Mouse (Mus musculus): ENCODE measurements at regions not wholly inside any gene's neighbourhood (a gene's known extent, or its start where the extent isn't known, plus 50 kb on each side); places are given as distances from the start of the nearest gene placed in this dataset.
"Not testable (repeated sequence)": the region's sequence is repeated elsewhere in the genome, so short reads cannot be mapped to it uniquely, and the experiment has no call there.

DNA sequence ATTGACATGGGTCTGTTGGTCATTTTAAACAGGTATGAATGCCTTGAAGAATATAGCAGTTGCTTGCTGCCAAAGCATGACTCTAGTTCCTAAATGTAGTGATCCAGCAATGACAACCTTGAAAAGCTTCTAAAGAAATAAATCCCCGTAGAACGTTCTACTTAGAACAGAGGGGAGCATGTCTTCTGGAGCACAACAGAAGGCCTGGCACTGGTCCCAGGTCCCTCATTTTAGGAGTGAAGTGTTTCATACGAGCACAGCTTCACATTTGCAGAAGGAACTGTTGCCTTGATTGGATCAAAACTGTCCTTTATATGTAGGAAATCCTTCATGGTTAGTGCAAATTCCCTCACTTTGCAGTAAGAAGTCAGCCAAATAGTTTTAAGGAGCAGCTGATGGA lies 226.4 kb downstream of the Plod2 start:
- WGBS = 95% methylated on average over 3 of the region's 3 CpGs
- ATAC-seq (ENCODE audit: low FRiP score, low read depth) = no peak
- H3K27ac ChIP-seq (replicated peaks) = no peak overlapping the region
- no peak overlapping the region for H3K9ac ChIP-seq (replicated peaks)
- H3K9me3 ChIP-seq = no peaks in the 10 kb centered on the region
- H3K4me2 ChIP-seq (replicated peaks) = no peak overlapping the region
- no peaks in the 10 kb centered on the region for H3K36me3 ChIP-seq
- no peak overlapping the region for H3K4me3 ChIP-seq
- H3K4me1 ChIP-seq = no peaks in the 10 kb centered on the region
- H3K27me3 ChIP-seq = no peaks in the 10 kb centered on the region

GRCm38 (mm10) chr9:92769528-92769927 lies 227.5 kb downstream of the Plod2 start:
- Histone ChIP-seq H3K4me2 (replicated peaks) (no peak overlapping the region), H3K4me1 (no peaks in the 10 kb centered on the region), H3K36me3 (no peaks in the 10 kb centered on the region), H3K9ac (replicated peaks) (no peak overlapping the region), H3K27me3 (no peaks in the 10 kb centered on the region), H3K27ac (replicated peaks) (no peak overlapping the region), H3K9me3 (no peaks in the 10 kb centered on the region), H3K4me3 (no peak overlapping the region)
- ATAC-seq (ENCODE audit: low FRiP score, low read depth) = no peak
- WGBS = 71% methylated on average over 2 of the region's 2 CpGs

- no peak overlapping the region for H3K4me3 ChIP-seq
- no peak for ATAC-seq (ENCODE audit: low FRiP score, low read depth)
- 87% methylated on average over 2 of the region's 2 CpGs for WGBS
Observed at GRCm38 (mm10) chr9:92771002-92771401, 229.0 kb downstream of the Plod2 start.

DNA sequence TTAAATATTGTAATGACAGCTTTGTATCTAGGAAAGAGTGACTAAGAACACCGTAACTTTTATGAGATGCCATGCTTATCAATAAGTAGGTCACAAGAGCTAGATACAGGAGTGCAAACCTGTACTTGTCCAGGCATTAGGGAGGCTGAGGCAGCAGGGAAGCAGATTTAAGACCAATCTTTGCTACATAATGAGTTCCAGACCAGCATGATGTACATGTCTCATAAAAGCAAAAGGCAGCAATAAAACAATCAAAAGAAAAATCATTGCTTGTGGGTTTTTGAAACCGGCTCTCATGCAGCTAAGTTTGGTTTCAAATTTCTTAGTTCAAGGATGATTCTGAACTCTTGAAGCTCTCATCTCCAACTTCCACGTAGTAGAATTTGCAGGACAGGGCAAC lies 229.7 kb downstream of the Plod2 start:
- WGBS = 81% methylated on average over 3 of the region's 3 CpGs
- no peak overlapping the region for H3K9ac ChIP-seq (replicated peaks)
- no peak for ATAC-seq (ENCODE audit: low FRiP score, low read depth)
- H3K27ac ChIP-seq (replicated peaks) = no peak overlapping the region
- H3K4me1 ChIP-seq = no peaks in the 10 kb centered on the region
- no peaks in the 10 kb centered on the region for H3K27me3 ChIP-seq
- no peak overlapping the region for H3K4me2 ChIP-seq (replicated peaks)
- no peaks in the 10 kb centered on the region for H3K9me3 ChIP-seq
- H3K36me3 ChIP-seq = no peaks in the 10 kb centered on the region
- no peak overlapping the region for H3K4me3 ChIP-seq

More at GRCm38 (mm10) chr9:92771002-92771401, 229.0 kb downstream of the Plod2 start:
- Histone ChIP-seq H3K9ac (replicated peaks) (no peak overlapping the region), H3K4me2 (replicated peaks) (no peak overlapping the region), H3K27me3 (no peaks in the 10 kb centered on the region), H3K4me1 (no peaks in the 10 kb centered on the region), H3K9me3 (no peaks in the 10 kb centered on the region), H3K36me3 (no peaks in the 10 kb centered on the region), H3K27ac (replicated peaks) (no peak overlapping the region)

GRCm38 (mm10) chr9:92782922-92783454 lies 241.0 kb downstream of the Plod2 start:
- Histone ChIP-seq H3K36me3 (no peaks in the 10 kb centered on the region), H3K27me3 (no peaks in the 10 kb centered on the region), H3K9me3 (0 out of 2 replicates have a peak, but pooled peaks cover 5% of the 10 kb centered on the region), H3K4me3 (no peak overlapping the region), H3K9ac (replicated peaks) (no peak overlapping the region), H3K4me1 (no peaks in the 10 kb centered on the region), H3K27ac (replicated peaks) (no peak overlapping the region), H3K4me2 (replicated peaks) (no peak overlapping the region)
- no peak for ATAC-seq (ENCODE audit: low FRiP score, low read depth)

GRCm38 (mm10) chr9:92799695-92800094 lies 257.7 kb downstream of the Plod2 start:
- Histone ChIP-seq H3K36me3 (no peaks in the 10 kb centered on the region), H3K4me3 (no peak overlapping the region), H3K4me2 (replicated peaks) (no peak overlapping the region), H3K27ac (replicated peaks) (no peak overlapping the region), H3K9me3 (no peaks in the 10 kb centered on the region), H3K27me3 (no peaks in the 10 kb centered on the region), H3K9ac (replicated peaks) (no peak overlapping the region), H3K4me1 (no peaks in the 10 kb centered on the region)
- no peak for ATAC-seq (ENCODE audit: low FRiP score, low read depth)
- WGBS = 62% methylated on average over 1 of the region's 1 CpGs

GRCm38 (mm10) chr9:92809469-92809868 lies 267.4 kb downstream of the Plod2 start:
- no peaks in the 10 kb centered on the region for H3K9me3 ChIP-seq
- no peak overlapping the region for H3K4me3 ChIP-seq
- no peaks in the 10 kb centered on the region for H3K36me3 ChIP-seq
- H3K27me3 ChIP-seq = no peaks in the 10 kb centered on the region
- no peaks in the 10 kb centered on the region for H3K4me1 ChIP-seq
- no peak overlapping the region for H3K27ac ChIP-seq (replicated peaks)
- no peak overlapping the region for H3K9ac ChIP-seq (replicated peaks)
- no peak overlapping the region for H3K4me2 ChIP-seq (replicated peaks)
- no peak for ATAC-seq (ENCODE audit: low FRiP score, low read depth)

DNA sequence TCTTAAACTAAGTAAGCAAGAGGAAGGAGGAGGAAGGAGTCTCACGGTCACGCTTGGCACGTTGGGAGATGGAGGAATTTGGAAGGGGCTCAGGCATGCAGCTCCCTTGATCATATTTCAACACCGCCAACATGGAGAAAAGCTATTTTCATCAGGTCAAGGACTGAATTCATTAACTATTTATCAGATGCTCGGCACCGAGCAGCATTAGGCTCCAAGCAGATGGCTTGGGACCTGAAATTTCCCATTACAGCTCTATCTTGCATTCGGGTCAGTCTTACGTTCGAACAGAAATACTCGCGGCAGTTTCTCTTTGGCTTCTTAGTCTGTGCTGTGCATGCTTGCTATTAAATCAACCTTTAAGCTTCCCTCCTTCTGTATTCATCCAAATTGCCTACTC lies 278.7 kb downstream of the Plod2 start:
- Histone ChIP-seq H3K36me3 (no peaks in the 10 kb centered on the region), H3K9ac (replicated peaks) (no peak overlapping the region), H3K27me3 (no peaks in the 10 kb centered on the region), H3K4me2 (replicated peaks) (no peak overlapping the region), H3K4me3 (no peak overlapping the region), H3K27ac (replicated peaks) (no peak overlapping the region), H3K4me1 (no peaks in the 10 kb centered on the region), H3K9me3 (no peaks in the 10 kb centered on the region)
- ATAC-seq (ENCODE audit: low FRiP score, low read depth) = peak; percentile 65
- 51% methylated on average over 11 of the region's 11 CpGs for WGBS

GRCm38 (mm10) chr9:92826708-92827353 lies 284.8 kb downstream of the Plod2 start:
- no peaks in the 10 kb centered on the region for H3K27me3 ChIP-seq
- no peaks in the 10 kb centered on the region for H3K9me3 ChIP-seq
- H3K9ac ChIP-seq (replicated peaks) = no peak overlapping the region
- no peaks in the 10 kb centered on the region for H3K4me1 ChIP-seq
- H3K4me3 ChIP-seq = no peak overlapping the region
- H3K4me2 ChIP-seq (replicated peaks) = no peak overlapping the region
- H3K36me3 ChIP-seq = no peaks in the 10 kb centered on the region
- H3K27ac ChIP-seq (replicated peaks) = no peak overlapping the region
- ATAC-seq (ENCODE audit: low FRiP score, low read depth) = no peak

DNA sequence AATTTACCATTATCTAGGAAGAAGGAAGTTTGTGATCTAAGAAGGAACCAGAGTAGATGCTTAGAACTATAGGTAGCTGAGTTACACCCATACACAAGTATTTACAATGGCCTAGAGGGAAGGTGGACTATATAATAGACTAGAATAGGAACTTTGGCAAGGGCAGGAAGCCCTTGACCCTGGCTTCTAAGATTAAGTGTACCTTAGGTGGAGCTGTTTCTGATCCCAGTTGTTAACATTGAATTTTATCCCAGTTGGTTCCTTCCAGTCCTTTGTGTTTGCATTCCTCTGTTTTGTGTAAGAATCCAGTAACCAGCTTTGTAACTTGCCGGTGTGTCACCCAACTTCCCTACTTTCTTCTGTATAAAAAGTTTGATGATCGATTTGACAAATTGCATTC lies 294.1 kb downstream of the Plod2 start:
- not testable (repeated sequence) for H3K4me1 ChIP-seq; H3K9ac ChIP-seq (replicated peaks); H3K4me2 ChIP-seq (replicated peaks); H3K27me3 ChIP-seq; H3K4me3 ChIP-seq; H3K9me3 ChIP-seq; ATAC-seq (ENCODE audit: low FRiP score, low read depth); H3K36me3 ChIP-seq; H3K27ac ChIP-seq (replicated peaks)
- WGBS = 95% methylated on average over 2 of the region's 2 CpGs

DNA sequence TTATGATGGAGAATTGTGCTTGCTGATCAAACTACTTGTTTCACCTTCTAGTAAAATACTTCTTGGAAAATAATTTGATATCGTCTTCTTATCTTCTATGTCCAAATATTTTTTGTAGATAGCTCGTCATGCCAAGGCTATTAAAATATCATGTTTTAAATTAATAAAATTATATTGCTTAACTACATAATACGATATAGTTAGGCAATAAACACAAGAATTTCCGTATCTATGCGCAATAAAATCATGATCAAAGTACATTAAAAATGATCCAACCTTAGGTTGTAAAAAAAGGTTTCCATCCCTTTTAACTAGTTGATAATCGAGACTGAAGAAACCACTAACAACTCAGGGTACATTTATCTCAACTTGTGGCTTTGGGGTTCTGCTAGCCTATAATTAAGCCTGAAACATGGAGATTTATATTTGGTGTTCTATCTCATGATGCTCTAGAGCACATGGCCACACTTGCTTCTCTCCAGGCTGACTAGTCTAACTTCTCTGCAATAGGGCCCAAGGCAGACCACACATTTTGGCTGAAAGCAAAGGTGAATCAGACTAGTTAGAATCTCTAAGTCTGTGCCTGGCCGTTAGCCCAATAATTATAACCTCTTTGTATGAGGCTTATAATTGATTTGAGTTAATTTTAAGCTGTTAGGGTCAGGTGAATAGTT lies 314.5 kb downstream of the Plod2 start:
- WGBS = 92% methylated on average over 7 of the region's 7 CpGs

DNA sequence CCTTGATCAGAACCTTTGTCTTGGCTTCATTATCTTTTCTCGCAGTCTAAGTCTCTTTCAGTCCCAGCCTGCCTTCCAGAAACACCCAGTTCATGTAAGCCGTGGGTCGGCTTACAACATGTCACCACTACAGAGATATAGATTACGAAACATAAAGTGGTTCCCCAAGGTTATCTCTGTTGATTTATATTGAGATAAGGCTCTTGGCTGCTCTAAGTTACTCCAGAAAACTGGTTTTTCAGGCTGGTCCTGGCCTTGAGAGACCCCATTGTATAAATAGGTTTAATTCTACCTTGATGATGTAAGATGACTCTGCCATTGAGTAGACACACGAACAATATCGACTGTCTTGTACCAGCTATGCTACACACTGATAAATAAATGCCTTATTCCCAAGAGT lies 323.8 kb downstream of the Plod2 start:
- Histone ChIP-seq H3K4me1 (no peaks in the 10 kb centered on the region), H3K9ac (replicated peaks) (no peak overlapping the region), H3K9me3 (no peaks in the 10 kb centered on the region), H3K27me3 (no peaks in the 10 kb centered on the region), H3K27ac (replicated peaks) (no peak overlapping the region), H3K36me3 (no peaks in the 10 kb centered on the region), H3K4me2 (replicated peaks) (no peak overlapping the region), H3K4me3 (no peak overlapping the region)
- no peak for ATAC-seq (ENCODE audit: low FRiP score, low read depth)
- WGBS = 93% methylated on average over 6 of the region's 6 CpGs

More for the DNA sequence above, 314.5 kb downstream of the Plod2 start:
- H3K27me3 ChIP-seq = no peaks in the 10 kb centered on the region
- H3K9me3 ChIP-seq = no peaks in the 10 kb centered on the region
- H3K4me1 ChIP-seq = no peaks in the 10 kb centered on the region
- ATAC-seq (ENCODE audit: low FRiP score, low read depth) = no peak
- H3K27ac ChIP-seq (replicated peaks) = no peak overlapping the region
- H3K9ac ChIP-seq (replicated peaks) = no peak overlapping the region
- no peak overlapping the region for H3K4me3 ChIP-seq
- H3K36me3 ChIP-seq = no peaks in the 10 kb centered on the region
- no peak overlapping the region for H3K4me2 ChIP-seq (replicated peaks)

DNA sequence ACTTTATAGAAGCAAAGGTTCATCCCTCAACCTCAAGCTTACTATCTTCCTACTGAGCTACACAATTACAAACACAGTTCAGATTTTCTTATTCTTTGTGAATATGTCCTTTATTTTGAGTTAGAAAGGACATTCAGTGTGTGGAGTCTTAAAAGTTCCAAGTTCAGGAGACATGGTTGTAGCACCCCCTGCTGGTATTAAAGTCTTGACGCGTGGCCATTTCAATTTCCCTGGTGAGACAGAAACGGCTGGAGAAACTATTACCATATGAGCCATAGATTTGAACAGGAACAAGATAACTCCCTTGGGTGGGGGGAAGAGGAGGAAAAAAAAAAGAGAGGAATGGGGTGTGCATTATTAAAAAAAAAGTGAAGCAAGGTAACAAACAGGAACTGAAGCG lies 336.6 kb downstream of the Plod2 start:
- Histone ChIP-seq H3K27ac (replicated peaks) (no peak overlapping the region), H3K4me3 (no peak overlapping the region), H3K9me3 (no peaks in the 10 kb centered on the region), H3K4me1 (no peaks in the 10 kb centered on the region), H3K27me3 (no peaks in the 10 kb centered on the region), H3K4me2 (replicated peaks) (no peak overlapping the region), H3K9ac (replicated peaks) (no peak overlapping the region), H3K36me3 (no peaks in the 10 kb centered on the region)
- no peak for ATAC-seq (ENCODE audit: low FRiP score, low read depth)
- WGBS = 39% methylated on average over 4 of the region's 4 CpGs
